Mouse (Mus musculus): ENCODE data around the gene Dctn1.

Dctn1 gene

DNA sequence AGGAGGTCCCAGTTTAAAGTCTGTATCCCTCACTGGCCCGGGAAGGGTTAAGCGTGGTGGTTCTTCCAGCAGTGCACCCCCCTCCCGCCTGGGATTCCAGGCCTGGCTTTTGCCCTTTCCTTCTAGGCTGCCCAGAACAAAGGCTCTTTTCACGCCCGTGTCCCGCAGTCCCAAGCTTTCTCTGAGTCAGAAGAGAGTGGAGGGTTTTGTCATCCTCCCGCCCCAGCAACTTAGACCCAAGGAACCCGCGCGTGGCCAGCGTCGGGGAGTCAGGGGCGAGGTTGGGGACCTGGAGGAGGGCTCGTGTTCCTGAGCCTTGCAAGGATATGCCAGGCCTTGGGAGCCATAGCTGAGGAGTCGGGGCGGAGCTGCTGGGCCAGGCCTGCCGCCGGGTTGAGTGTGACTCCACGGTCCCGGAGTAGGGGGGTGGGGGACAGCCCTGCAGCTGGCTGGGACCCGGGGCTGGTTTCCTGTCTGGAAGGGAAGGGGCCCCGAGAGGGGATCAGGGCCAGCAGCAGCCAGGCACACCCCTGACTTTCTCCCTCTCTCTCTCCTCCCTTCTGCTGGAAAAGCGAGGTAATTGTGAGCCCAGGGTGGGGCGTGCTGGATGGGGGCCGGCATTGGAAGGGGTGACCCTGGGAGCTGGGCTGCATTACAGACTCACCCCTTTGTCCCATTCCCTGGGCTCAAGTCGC is 28.7 kb upstream of the Dctn1 start:
- peak; percentile 91 for DNase-seq

DNA sequence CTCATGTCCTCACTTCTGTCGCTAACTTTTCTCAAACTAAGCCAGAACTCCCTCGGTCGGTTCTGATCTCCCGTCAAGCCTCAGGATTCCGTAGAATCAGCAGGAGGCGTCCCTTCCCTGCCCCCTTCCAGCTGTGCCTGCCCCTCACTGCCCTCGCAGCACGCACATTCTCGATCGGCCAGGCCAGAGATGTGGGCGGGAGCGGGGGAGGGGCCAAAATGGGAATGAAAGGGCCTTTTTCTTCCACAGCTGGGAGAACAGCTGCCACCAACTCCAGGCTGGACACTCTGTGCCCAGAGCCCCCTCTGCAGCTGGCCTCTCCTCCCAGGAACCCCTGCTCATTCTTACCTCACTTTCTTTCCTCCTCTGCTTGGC is 28.2 kb upstream of the Dctn1 start:
- DNase-seq = peak; percentile 94

DNA sequence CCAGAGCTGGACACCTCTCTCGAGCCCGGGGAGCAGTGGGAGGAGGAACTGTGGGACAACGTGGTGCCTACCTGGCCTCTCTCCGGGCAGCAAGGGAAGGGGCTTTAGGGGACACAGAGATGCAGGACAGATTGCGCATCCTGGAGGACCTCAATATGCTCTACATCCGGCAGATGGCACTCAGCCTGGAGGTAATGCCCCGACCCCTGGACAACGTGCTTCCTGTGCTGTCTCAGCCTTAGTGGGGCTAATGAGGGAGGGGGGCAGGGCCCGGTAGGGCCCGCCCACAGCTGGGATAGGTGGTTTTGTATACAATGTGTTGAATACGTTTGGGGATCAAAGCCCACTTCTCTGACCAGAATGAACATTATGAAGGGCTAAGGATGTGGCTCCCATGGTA is 27.7 kb upstream of the Dctn1 start:
- peak; percentile 83 for DNase-seq

DNA sequence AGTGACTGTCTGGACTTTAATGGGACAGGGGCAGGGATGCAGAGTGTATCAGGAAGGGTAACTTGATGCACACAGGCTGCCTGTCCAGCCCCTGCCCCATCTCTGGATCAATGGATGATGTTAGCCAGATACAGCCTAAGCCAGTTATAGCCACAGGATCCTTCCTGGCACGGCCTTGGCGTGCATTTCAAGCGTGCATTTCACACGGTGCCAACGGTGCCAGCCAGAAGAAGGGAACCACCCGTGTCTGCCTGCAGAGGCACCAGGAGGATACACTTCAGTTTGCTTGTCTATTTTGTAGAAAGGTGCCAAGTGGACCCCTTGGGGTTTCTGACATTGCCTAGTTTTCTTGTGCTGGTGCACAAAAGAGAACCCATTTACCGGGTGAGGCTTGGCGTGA is 25.7 kb upstream of the Dctn1 start:
- no peak for DNase-seq

DNA sequence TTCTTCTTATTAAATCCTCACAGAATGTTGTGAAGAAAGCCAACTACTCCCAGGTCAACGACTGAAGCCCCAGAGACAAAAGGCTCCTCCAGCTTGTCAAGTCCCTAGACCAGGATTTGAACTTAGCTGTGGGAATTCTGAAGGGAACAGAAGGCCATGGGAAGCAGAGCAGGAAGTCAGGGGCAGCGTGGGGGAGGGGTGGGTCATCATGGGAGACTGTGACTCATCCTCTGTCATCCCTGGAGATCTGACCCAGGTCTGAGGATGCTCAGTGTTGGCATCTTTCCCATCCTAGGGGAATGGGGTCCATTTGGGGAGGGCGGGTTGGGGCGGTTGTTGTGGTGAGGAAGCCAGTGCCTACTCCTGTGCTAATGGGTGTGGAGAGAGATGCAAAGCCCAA is 24.1 kb upstream of the Dctn1 start:
- DNase-seq = no peak

DNA sequence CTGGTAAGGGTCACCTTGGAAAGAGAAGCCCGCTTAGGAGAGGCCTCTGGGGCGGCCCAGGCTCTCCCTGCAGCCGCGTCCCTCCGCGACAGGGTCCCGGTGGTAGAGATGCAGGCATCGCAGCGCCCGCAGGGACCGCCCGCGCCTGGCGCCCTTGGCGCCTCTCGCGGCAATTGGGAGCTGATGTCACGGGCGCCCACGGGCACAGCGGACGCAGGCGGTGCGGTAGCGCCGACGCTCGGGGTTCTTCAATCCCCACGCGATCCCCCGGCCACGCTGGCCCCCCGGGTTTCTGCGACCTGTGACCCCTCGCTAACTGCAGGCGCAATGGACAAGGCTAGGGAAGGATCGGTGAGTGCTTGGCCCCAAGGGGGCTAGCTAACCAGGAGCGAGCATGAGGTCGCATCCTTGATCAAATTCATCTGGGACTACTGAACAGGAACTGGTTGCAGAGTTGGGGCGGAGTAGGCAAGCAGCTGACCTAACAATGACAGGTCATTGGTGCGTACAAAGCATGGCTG is 23.4 kb upstream of the Dctn1 start:
- peak; percentile 56 for DNase-seq

DNA sequence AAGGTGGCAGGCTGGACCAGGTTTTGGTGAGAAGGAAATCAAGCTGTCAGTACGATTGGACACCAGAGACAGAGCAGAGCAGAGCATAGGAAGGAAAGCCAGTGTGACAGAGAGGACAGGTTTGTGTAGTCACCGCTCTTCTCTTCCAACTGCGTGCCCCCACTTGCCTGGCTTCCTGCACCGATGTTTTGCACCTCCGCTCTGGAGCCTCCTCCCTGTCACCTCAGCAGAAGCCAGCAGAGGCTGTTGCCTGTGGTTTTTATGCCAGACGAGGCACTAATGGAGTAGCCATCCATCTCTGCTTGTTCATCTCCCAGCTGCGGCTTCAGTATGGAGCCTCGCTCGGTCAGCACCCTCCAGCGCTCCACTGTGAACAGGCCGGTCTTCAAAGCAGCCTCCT is 22.8 kb upstream of the Dctn1 start:
- no peak for DNase-seq

DNA sequence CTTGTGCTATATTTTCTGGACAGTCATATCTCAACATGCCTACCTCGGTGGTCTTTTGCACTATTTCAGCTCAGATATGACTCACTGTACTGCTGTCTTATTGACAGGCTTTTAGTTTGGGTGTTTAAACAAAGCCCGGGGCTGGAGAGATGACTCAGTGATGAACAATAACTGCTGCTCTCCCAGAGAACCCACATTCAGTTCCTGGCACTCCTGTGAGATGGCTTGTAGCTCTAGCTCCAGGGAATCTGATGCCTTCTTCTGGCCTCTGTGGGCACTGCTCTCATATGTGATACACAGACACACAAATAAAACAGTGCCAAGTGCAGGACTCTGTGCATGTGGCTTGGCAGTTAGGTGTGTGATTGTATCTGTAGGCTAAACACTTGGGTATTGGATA is 20.5 kb upstream of the Dctn1 start:
- no peak for DNase-seq

DNA sequence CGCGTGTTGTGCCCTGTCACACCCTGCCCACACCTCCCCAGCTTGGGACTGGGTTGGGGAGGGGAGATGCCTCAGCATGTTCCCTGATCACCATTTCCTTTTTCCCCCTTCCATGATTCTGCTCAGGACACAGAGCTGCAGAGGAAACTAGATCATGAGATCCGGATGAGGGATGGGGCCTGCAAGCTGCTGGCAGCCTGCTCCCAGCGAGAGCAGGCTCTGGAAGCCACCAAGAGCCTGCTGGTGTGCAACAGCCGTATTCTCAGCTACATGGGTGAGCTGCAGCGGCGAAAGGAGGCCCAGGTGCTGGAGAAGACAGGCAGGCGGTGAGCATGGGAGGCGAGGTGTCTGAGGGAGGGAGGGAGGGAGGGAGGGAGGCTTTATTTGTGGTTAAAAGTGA is 19.9 kb upstream of the Dctn1 start:
- DNase-seq = no peak

DNA sequence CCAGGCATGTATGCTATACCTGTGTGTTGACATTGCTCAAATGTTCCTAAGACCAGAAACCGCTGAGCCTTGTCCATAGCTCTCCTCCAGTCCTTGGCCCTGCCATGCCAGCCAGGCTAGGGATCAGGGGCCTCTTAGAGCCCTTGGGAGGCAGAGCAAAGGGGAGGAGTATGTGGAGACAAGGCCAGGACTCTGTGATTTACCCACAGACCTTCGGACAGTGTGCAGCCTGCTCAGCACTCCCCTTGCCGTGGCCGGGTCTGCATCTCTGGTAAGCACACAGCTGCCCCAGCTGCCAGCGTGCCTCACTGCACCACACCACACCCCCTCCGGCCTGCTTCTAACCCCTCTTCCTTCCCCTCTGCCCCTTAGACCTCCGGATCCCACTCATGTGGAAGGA is 18.4 kb upstream of the Dctn1 start:
- no peak for DNase-seq

DNA sequence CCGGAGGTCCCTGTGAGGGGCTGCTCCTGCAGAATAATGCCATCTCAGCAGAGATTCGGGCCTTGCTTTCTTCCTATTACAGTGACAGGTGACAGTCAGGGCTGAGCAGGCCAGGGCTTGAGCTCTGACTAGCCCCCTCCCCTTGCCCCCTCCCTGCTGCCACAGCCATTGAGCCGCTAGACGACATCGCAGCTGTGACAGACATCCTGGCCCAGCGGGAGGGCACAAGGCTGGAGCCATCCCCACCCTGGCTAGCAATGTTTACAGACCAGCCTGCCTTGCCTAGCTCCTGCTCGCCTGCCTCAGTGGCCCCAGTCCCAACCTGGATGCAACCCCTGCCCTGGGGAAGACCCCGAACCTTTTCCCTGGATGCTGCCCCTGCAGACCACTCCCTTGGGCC is 14.0 kb upstream of the Dctn1 start:
- no peak for DNase-seq

DNA sequence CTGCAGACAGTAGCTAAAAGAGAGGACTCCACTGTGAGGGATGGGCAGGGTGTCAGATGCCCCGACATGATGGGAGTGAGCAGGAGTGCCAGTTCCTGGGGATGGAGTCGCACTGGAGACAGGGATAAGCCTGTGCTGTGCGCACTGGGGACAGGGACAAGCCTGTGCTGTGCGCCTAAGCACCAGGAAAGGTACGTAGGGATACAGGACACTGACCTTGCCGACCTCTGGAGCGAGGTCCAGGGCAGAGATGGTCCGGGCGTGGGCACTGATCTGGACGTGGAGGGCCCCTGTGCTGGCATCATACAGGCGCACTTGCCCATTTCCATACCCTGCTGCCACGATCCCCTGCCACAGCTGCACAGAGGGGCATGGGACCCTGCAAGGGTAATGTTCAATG is 12.7 kb upstream of the Dctn1 start:
- no peak for DNase-seq

DNA sequence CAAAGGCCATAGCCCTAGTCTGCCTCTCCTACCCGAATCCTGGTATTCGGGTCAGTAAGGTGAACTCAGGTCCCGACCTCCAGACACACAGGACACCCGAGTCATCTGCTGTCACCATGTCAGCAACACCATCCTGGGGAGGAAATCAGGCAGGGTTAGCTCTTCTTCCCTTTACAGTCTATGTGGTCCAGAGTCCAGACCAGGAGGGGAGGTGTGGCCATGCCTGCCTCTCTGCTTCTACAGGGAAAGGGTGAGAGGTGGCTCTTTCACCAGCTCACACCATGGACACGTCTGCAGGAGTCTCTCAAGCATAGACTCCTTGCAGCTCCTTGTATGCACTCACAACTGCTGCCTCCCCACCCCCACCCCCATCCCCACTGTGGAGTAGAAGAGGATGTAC is 12.2 kb upstream of the Dctn1 start:
- no peak for DNase-seq

DNA sequence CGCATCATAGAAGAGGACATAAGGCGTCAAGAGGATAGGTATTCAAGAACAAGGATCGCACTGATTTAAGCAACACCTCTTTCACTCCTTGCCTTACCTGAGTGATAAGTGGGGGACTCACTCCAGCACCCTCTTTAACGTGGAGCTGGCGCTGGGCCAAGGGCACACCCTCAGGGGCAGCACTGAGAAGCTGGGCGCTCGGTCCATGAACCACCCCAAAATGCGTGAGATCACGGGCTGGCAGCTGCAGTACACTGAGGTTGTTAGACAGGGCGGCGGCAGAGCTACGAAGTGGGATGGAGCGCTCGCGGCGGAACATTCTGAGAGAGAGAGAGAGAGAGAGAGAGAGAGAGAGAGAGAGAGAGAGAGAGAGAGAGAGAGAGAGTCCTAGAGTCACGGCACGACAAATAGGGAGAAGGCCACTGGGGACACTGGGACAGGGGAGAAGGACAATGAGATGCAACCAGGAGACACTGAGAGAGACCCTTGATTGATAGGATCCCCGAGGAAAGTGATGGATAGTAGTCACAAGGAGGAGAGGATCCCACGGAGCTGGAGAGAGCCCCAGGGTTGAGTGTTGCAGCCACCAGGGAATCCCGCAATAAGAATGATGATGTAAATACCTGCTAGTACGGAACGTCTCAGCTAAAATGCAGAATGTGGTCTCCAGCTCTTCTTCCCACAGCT is 10.0 kb upstream of the Dctn1 start:
- peak; percentile 45 for DNase-seq

DNA sequence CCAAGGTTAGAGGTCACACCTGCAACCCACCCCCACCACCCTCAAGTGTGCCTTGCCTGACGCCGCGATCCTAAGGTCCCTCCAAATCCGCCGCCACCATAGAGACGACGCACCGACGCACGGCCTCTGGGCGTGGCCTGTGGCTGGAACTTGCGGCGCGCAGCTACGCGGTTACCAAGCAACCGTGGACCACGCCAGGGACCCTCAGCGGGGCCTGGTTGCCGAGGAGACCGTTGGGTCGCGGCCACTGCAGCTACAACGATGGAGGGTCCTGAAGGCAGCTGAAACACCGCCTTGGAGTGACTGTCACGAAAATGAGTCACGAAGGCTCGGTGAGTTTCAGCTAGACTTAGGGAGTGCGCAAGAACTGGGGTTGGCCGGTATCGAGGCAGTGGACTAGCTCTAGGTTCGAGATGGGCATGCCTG is 9.4 kb upstream of the Dctn1 start, which contains the start of the genes Wdr54 and 1700003E16Rik:
Gene Wdr54 (minus strand): TSS at position 139 of the 426 bp plus-strand sequence.
Gene 1700003E16Rik (plus strand): TSS at position 146 of the 426 bp plus-strand sequence.
- DNase-seq = peak; percentile 97

DNA sequence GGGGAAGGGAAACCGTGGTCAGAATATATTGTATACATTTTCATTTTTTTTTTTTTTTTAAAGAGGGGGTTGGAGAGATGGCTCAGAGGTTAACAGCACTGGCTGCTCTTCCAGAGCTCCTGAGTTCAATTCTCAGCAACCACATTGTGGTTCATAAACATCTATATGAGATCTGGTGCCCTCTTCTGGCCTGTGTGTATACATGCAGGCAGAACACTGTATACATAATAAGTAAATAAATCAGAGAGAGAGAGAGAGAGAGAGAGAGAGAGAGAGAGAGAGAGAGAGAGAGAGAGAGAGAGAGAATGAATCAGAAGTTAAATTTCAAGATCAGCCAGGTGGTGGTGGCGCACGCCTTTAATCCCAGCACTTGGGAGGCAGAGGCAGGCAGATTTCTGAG is 6.3 kb upstream of the Dctn1 start:
- peak; percentile 86 for DNase-seq

DNA sequence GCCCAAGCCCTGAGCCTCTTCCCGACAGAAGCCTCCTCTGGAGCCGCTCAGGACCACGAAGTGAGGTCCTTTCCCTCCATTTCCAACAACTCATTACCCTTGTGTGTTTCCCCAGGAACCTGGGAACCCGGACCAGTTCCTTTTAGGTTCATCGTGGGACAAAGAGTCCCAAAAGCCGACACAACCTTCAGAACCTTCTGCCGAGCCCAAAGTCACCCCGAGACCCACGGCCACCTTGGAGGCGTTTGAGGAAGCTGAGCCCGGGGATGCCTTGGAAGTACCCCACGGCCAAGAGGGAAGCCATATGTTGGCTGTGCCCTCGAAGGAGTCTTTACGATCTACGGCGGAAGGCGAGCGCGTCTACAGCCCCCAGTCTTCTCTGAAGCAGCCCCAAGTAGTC is 4.3 kb upstream of the Dctn1 start:
- peak; percentile 22 for DNase-seq

DNA sequence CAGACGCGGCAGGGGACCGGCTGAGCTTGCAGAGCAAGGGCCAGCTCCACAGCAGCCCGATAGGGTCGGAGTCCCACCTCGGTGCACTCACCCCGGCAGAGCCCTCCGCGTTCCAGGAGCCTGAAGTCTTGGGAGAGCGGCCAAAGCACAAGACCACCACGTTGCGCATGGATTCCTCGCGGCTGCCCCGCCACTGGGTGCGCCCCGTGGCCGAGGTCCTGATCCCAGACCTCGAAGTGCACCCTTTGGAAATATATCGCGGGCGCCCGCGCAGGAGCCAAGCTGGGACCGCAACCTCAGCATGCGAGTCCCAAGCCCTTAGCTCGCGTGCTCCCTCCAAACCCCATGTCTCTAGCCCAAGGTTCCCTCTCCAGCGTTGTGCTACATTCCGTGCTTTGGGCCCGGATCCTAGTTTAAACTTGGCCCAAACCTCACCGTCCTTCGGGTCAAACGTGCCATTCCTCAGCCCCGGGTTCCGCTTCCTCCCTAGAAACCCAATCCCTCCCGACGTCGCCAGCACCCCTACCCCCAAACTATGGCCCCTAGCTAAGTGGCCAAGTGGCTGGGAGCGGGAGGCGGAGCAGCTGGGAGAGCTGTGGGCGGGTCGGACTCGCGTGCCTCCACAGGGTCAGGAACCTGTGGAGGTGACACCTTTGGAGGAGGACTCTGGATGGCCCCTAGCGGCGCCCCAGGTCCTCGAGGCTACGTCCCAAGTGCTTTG is 3.6 kb upstream of the Dctn1 start:
- DNase-seq = peak; percentile 46

DNA sequence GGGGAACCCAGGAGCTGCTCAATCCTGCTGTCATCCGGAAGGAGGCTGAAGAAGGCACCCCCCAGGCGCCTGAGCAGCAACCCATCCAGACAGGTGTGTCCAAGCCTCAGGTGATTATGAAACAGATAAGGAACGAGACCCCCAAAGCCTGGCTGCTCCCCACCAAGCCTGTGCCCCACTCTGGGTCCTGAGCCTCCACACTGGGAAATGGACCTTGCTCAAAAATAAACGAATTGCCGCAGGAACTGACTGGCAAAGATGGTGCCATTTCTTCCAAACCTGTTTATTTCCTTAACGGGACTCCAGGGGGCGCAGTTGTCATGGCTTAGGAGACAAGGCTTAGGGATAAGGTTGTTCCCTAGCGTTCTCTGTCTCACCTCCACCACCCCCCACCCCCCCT is 3.0 kb upstream of the Dctn1 start:
- peak; percentile 75 for DNase-seq

DNA sequence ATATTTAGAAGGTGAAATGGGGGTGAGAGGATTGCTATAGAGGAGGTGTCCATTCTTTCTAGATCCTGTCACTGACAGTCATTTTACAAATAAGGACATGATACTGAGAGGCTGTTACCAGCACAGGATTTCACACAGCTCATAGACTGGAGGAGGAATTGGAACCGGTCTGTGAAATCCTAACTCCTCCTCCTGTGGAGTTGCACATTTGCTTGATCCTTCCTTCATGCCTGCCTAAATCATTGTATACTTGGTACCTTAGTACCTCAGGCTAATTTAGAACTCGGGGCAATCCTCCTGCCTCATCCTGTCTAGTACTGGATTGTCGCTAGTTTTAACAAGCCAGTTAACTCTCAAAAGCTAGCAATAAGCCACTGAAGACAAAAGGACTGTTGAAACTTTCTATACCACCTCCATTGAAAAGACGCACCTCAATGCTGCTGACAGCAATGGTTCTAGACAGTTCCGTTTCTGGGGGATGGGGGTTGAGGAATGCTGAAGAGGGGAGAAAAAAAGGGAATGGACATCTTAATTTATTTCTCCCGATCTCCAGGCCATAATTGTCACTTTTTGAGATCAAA is 604 bp upstream of the Dctn1 start:
- DNase-seq = no peak

DNA sequence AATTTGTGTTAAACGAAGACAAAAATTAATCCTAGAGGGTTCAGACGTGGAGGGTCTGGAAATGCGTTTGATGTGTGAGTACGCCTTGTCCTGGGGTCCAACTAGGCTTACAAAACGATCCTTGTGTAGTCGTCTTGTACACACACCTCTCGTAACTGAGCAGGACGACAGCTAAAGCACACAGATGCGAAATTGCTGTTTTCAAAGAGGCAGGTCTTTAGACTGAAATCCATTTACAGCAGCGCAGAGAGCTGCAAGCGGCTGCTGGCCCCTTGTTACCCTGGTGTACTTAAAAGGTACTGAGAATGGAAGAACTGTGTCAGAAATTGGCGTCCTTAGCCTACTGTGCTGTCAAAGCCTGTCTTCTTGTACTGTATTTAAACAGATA is 517 bp downstream of the Dctn1 start:
- peak; percentile 44 for DNase-seq

DNA sequence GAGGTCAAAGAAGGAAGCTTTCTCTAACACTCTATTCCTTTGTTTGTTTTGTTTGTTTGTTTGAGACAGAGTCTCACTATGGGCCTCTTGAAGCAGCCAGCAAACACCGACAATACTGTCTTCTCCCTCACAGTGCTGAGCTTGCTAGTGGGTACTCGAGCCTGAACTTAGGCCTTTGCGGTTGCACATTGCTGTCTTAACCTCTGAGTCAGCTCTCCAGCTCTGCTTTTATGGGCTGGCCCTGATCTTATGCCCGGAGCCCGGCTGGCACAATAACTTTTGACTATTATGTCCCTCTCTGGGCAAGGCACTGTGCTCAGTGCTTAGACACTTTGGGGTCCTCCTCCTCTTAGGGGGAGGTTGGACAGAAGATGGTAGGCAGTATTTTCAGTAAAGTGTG is 4.2 kb downstream of the Dctn1 start:
- no peak for DNase-seq

DNA sequence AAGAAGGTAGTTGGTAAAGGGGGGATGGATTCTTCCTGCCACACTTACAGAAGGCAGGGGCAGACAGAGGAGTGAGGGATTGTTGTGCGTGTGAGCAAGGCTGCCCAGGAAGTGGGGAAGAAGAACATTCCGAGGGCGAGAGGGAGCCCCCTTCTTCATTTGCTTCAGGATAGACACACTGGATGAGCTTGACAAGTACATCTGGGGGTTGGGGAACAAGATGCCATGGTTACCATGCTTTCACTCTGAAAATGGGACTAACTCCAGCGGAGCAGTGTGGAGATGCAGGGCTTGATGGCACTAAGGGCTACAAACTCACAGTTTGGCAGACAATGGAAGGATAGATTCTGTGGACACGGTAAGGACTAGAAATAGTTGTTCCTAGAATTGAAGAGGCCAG is 5.3 kb downstream of the Dctn1 start:
- no peak for DNase-seq
